Mouse (Mus musculus) cerebellum, adult (tissue): ENCODE data around the gene 1810049J17Rik.
A peak's percentile ranks its signal among the peaks of the same experiment; 100 is the strongest.

Source experiments
- ATAC-seq: cut with Nextera tagmentation; 2 replicates; pipeline ENCODE4 v1.9.2; 2017; ENCODE audit warnings: mild to moderate bottlenecking, moderate library complexity, mixed read lengths; ENCODE audit not compliant: insufficient number of reproducible peaks, low FRiP score, low TSS enrichment

Gene 1810049J17Rik

GRCm38 (mm10) chr15:12349840-12350239, 28.1 kb upstream of the 1810049J17Rik start:
- no peak for ATAC-seq

GRCm38 (mm10) chr15:12348950-12349349, 27.3 kb upstream of the 1810049J17Rik start:
- no peak for ATAC-seq

- no peak for ATAC-seq
Observed at GRCm38 (mm10) chr15:12346916-12347315, 25.2 kb upstream of the 1810049J17Rik start.

GRCm38 (mm10) chr15:12341401-12341758, 19.7 kb upstream of the 1810049J17Rik start:
- no peak for ATAC-seq

- ATAC-seq, result no peak
Observed at GRCm38 (mm10) chr15:12340536-12341400, 19.1 kb upstream of the 1810049J17Rik start.

- ATAC-seq, result no peak
Observed at GRCm38 (mm10) chr15:12337779-12338137, 16.1 kb upstream of the 1810049J17Rik start.

- ATAC-seq, result no peak
Observed at GRCm38 (mm10) chr15:12337030-12337778, 15.5 kb upstream of the 1810049J17Rik start.

GRCm38 (mm10) chr15:12334381-12334780, 12.7 kb upstream of the 1810049J17Rik start:
- ATAC-seq, result peak; percentile 43; the same call in 1 of the 2 replicates

- no peak for ATAC-seq
Observed at GRCm38 (mm10) chr15:12331300-12331699, 9.6 kb upstream of the 1810049J17Rik start.

- no peak for ATAC-seq
Observed at GRCm38 (mm10) chr15:12330892-12331291, 9.2 kb upstream of the 1810049J17Rik start.

GRCm38 (mm10) chr15:12330389-12330788, 8.7 kb upstream of the 1810049J17Rik start:
- ATAC-seq, result no peak

GRCm38 (mm10) chr15:12324326-12324725, 2.6 kb upstream of the 1810049J17Rik start:
- ATAC-seq, result no peak

GRCm38 (mm10) chr15:12322676-12323402, 1.1 kb upstream of the 1810049J17Rik start:
- no peak for ATAC-seq

- peak; percentile 84 for ATAC-seq
Observed at GRCm38 (mm10) chr15:12321091-12321787, 460 bp downstream of the 1810049J17Rik start, which contains the start of gene Golph3. TSS of gene Golph3 (plus strand) at chr15:12321450.

GRCm38 (mm10) chr15:12320441-12321090, 1.1 kb downstream of the 1810049J17Rik start:
- no peak for ATAC-seq

GRCm38 (mm10) chr15:12319889-12320288, 1.8 kb downstream of the 1810049J17Rik start:
- no peak for ATAC-seq

GRCm38 (mm10) chr15:12318451-12318850, 3.2 kb downstream of the 1810049J17Rik start:
- ATAC-seq, result no peak

- ATAC-seq, result no peak
Observed at GRCm38 (mm10) chr15:12317290-12317689, 4.4 kb downstream of the 1810049J17Rik start.

GRCm38 (mm10) chr15:12315996-12316395, 5.7 kb downstream of the 1810049J17Rik start:
- ATAC-seq, result no peak

- ATAC-seq, result no peak
Observed at GRCm38 (mm10) chr15:12314584-12314983, 7.1 kb downstream of the 1810049J17Rik start.
